Mouse (Mus musculus) frontal cortex, postnatal 36 days (tissue): ENCODE data around the gene Neurl3.

Source experiments
- DNase-seq, 2 experiments: peaks; one replicate each; pipeline ENCODE4 v3.0.0; 2022; ENCODE audit warnings: low spot score in 2 of 2

Neurl3 gene

DNA sequence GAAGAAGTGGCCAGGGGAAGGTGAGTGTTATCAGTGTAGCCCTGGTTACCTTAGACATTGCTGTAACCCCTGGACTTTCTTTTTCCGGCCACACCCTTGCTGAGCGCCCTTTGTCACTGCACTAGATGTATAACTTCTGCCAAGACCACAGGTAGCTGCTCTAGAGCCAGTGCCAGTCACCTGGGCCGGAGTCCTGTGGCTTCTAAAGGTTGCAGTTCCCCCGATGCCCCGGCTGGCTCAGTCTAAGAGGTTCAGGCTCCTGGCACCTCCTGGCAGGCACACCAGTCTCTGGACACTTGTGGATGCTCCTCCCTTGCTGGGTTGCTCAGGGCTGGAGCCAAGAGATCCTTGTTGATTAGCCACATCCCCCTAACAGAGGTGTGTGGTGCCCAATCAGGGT lies at the start of gene Neurl3:
TSS of gene Neurl3 (minus strand) at position 225 of the 400 bp plus-strand sequence.
- DNase-seq, result no peak

DNA sequence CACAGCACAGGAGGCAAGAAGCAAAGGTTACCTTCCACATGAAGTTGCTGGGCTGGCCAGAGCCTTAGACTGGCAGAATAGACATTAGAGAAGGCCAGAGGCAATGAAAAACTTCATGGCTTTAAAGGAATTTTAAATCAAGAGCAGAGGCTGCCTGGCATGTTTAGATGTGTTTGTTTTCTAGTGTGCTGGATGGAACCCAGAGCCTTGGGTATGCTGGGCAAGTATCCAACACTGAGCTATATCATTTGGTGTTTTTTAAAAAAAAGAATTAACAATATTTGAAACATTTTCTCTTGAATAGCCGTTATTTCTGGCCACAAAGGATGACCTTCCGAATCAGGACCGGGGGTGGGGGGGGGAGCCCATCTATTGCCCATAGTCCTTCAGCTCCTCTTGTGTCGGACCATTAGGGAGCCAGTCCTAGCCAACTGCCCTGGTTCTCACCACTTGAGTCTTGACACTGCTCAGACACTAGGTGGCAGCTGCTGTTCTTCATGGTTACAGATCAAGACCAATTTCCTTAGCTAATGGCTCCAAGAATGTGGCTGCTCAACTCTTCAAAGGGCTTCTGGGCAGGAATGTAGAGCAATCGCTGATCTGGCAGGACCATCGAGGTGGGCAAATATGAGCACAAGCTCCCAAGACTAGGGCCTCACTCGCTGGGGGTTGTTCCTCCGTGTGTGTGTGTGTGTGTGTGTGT lies 49.4 kb upstream of the Neurl3 start:
- peak in 1 of 2 experiments; percentile 62 for DNase-seq

DNA sequence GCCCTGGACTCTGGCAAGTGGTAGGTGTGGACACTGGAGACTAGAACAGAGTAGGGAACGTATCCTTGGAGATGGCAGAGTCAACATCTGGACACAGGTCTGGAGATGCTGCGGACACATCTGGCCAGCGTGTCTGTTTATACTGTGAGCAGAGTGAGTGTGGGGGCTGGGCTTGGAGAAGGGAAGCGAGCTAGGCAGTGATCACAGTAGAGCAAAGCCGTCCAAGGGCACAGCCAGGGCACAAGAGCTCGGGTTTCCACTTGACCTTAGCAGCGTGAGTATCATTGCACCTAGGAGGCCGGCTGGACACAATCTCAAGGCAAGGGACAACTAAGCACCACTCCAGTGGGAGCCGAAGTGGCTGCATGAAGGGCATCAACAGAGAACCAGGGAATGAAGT lies 48.6 kb upstream of the Neurl3 start:
- no peak for DNase-seq

DNA sequence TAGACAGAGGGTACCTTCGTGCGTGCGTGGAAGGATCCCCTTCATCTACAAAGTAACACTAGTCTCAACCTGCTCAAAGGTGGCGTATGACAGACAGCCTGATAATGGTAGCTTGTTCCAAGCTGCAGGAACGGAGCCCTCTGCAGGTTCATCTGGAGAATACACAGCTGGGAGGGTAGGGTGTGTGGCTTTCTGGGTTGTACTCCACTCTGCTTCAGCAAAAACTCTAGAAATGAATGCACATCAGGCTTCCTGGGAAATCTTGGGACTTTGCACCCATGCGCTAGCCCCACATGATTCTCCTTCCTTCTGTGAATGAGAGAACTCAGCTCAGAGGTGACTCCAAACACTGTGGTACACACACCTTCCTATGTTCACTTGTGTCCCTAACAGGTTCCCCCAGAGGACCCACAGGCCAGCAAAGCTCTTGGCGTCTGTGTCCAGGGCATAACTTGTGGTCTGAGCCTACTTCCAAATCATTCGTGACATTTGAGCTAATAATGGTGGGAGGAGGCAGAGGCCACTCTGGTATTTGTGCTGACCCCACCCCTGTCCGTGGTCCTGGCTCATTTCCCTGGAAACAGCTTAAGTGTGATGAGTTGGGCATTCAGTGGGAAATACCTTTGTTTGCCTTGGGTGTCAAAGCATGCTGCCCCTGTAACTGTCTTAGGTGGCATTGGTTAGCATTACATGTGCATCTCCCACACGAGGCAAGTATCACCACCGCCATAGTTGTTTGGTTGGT lies 47.5 kb upstream of the Neurl3 start:
- DNase-seq, result no peak

DNA sequence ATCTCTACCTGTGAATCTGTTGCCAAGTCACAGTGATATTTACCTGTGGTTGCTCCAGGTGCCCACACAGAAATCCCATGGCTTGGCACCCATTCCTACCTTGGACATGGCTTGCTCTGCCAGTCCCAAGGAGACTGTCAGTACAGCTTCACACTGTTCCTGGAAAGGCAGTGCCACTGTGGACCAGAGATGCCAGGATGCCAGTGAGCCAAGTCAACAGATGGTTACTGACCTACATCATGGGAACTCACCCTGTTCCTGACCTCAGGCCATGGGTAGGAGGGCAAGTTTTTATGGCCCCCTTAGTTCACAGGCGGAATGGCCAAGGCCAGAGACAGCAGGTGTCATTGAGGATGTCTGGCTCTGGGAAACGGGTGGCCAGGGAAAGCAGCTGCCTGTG lies 46.7 kb upstream of the Neurl3 start:
- DNase-seq, result no peak

DNA sequence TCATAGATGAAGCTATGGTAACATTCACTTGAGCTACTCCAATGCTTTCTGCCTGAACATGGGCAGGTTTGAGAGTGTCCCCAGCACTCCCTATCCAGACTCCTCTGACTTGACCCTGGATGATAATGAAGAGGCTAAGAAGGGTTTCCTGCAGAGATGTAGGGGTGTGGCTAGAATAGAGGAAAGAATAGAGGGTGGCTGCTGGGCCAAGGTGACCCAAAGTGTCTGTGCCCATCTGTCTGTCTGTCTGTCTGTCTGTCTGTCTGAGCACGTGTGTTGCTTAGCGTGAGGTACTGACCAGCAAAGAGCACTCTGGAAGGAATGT lies 41.3 kb upstream of the Neurl3 start:
- no peak for DNase-seq

DNA sequence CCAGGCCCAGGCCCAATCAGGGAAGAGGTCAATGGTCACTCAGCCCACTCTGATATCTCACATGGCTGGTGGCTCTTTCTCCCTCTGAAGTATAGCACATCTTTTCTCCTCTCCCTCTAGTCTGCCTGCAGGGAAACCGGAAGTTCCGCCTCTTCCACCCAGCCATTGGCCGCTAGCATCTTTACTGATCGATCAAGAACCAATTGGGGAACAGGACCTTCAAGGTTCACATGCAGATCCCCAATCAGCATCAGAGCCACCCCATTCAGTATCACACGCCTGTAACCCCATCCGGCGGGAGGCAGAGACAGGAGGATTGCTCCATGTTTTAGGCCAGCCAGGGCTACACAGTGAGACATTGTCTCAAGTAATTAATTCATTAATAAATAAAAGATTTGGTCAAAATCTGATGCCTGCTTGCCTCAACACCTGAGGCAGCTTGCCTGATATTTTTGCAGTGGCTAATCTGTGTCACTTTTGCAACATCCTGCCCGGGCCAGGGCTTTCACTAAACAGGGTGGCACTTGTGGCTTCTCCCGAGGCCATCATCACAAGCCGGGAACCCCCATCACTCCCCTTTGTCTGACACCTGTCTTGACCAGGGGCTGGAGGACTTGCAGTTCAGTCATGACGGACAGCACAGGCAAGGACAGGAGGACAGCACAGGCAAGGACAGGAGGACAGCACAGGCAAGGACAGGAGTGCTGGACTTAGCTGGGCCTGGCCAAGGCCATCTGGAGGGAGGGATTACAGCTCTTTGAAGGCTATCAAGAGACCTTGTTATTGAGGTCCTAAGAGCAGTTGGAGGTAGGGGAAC lies 40.7 kb upstream of the Neurl3 start:
- no peak for DNase-seq

DNA sequence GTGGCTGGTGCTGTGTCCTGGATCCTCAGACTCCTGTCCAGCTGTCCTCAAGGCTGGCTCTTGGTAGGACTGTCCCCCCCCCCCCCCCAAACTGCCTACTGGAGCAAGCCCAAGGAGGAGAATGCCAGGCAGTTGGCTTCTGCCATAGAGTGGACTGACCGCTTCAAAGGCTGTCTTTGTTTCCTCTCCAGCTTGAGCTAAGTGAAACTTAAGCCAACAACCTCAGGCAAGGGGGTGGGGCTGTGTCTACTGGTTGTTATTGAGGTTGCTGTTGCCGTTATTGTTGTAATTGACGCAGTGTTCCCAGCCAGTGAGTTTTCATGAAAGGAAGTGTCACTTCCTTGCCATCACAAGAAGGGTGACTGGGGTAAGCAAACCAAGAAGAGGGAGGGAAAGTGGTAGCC lies 35.0 kb upstream of the Neurl3 start:
- peak; percentile 34 to 45 for DNase-seq

DNA sequence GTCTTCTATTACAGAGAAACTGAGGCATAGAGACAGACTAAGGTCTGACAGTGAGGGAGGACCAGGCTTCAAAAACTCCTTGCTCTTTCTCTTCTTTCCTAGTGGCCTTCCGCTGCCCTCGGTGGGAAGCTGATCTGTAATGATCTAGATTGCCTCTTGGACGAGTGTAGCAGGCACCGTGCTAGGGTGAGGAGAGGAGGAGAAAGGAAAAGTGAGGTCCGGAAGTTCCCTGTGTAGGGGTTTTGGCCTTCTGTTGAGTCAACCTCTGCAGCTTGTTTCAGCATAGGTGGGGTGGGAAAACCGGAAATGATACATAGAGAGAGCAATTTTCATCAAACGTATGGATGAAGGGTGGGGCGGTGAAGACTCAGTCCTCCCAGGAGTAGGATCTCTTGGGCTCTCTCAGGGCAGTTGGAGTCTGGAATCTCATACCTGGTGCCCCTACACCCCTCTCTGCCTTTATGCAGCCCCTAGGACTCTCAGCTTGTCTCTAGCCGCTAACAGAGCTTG lies 34.5 kb upstream of the Neurl3 start:
- DNase-seq, result no peak

DNA sequence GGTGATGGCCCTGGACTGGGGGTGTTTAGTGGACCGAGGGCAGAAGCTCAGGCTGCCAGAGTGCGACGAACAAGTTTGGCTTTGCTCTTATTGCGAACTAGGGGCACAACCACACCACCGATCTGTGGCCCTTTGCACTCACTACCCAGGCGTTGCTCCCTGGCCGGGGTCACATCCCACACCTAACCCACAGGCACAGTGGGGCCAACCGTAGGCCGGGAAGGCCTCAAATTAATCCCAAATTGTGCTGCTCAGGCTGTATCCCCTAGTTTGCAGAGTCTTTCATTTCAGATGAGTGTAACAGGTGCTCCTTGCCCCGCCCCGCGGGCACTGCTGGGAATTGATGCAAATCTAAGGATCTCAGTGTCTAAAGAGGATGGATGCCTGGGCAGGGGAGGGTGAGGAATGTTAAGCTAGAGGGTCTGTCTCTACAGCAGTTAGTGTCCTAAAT lies 34.0 kb upstream of the Neurl3 start:
- DNase-seq, result no peak

DNA sequence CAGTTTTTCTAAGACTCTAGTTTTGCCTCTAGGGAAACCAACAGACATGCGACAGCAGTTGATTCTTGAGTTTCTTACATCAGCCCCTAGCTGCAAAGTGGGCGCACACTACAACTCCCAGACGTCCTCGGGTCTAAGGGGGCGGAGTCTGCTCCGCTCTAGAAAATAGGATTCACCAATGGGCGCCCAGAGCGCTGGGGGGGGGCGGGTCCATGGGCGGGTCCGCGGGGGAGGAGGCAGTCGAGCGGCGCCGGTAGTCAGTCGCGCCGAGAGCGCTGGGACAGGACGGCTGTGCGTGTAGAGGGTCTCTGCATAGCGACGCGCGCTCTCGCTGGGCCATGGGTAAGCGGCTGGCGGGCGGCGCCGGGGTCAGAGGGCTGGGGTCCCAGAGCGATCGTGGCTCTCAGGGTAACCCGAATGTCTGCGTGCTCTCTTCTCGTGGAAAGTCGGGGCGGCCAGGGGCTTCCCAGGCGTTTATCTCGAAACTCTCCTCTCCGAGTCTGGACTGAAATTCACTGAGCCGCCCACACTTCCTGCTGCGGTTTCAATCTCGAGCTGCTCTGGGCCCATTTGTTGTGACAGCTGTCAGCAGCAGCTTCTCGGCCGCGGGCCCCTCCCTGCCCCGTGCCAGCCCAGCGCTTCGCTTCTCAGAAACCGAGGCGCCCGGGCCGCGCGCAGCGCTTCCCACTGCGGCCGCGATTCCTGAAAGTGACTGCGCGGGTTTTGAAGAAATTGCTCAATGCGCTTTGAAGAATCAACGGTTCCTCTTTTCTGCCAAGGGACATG lies 33.2 kb upstream of the Neurl3 start, which contains the start of gene Arid5a:
TSS of gene Arid5a (plus strand) at position 239 of the 786 bp plus-strand sequence.
- DNase-seq, result peak; percentile 76 to 84

DNA sequence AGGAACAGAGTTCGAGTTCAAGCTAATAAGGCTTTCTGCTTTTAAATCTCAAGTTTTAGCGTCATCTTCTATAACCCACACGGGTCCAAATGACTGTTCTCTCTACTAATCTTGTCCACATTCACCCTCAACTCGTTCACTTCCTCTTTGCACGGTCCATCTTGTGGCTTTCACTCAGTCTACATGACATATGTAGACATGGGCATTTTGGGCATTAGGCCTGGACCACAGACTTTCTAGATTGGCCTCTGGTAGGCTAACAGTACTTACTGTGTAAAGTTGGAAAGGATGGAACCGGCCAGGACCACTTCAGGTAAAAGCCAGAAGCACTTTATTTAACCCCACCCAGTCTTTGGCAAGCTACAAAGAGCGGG lies 32.6 kb upstream of the Neurl3 start:
- no peak for DNase-seq

DNA sequence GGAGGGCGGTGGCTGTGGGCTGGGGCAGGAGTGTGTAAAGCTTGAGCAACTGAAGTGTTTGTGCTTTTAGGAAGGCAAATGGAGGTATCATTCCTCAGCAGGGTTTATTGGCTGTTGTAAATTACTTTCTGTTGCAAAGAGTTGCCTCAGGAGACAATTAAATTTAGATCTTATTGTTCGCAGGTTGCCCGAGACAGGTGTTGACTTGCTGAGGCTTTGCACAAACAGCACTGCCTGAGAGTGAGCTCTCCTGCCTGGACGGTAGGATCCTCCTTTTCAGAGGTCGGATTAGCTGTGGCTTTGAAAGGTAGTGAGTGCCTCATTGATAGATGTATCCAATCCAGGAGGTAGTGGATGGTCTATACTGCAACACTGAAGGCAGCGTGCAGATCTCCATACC lies 31.6 kb upstream of the Neurl3 start:
- DNase-seq, result no peak

DNA sequence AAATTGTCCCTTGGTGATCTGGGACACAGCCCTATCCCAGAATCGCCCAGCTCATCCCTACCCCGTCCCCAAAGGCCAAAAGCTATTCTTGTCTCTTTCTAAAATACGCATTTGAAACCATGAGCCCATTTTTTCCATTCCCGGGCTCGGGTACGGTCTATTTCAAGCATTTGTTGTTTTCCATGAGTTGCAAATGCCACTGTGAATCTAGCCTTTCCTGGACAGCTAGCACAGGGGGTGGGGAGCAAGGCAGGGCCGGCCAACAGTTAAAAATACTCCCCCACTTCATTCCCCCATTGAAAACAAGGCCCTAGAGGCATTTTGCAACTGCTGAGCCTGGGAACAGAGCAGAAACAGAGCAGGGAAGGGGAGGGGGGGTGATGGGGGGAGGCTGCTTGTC lies 30.3 kb upstream of the Neurl3 start:
- DNase-seq, result no peak

DNA sequence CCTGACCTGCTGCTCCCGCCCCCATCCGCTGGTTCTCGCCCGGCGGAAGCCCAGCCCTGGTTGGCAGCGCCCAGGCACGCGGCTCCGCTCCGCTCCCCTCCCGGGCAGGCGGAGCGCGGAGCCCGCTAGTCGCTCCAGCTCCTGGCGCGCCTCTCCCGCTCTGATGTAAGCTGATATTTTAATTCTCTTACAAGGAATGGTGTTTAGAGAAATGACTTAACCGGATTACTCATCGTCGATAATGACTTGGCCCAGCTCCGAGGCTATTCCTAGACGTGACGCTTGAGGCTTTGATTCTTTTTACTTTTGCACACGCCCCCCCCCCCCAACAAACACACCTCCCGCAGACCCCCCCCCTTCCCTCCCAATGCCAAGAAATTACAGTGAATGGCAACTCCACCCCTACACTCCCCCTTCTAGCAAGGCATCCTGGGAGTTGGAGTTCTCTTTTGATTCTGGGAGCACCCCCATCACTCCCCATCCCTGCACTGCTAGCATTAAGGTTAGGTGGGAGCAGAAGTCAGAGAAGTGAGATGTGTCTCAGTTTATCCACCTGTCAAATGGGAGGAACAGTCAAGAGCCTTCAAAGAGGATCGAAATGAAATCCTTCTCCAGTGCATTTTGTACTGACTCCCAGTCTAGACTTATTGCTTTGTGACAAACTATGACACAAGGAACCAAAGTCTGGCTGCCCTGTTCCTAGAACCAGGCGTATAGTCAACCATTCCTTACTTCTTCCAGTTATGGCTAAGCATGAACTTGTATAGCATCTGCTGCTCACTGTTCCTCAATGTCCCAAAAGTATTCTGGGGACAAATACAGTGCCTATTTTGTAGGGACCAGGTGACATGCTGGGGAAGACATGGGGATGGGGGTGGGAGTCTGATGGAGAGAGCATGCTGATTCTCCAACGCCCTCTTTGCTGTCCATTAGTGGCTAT lies 29.2 kb upstream of the Neurl3 start:
- DNase-seq, result peak; percentile 75 to 88

DNA sequence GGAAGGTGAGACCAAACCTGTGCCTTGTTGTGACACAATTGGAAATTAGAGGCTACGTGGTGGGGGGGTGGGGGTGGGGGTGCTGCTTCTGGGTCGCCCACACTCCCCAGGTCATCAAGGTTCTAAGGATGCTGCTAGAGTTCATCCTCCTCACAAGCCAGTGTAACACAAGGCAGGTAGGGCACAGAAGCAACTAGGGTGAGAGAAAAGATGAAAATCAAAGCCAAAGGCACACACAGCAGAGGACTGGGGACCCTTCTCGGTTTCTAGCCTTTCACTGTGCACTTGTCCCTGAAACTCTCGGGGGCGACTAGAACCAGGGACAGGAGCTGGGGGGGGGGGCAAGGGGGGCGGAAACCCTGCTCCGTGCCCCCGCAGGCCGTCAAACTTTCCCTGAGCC lies 28.5 kb upstream of the Neurl3 start:
- DNase-seq, result no peak

DNA sequence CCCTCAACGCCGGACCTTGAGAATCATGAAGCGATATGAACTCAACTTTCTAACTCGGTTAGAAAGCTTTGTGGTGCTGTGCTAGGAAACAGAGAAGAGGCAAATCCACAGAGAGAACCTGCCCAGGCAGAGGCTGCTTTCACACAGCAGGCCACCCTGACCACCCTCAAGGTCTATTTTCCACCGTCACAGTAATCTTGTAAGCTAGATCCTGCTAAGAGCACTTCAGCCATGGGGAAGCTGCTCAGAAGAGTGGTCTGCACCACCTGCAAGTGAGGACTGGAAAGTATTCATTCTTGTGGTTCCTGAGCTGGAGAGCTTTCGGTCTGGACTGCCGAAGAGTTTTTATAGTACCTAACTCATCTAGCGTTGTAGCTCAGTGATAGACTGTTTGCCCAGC lies 27.8 kb upstream of the Neurl3 start:
- DNase-seq, result no peak

DNA sequence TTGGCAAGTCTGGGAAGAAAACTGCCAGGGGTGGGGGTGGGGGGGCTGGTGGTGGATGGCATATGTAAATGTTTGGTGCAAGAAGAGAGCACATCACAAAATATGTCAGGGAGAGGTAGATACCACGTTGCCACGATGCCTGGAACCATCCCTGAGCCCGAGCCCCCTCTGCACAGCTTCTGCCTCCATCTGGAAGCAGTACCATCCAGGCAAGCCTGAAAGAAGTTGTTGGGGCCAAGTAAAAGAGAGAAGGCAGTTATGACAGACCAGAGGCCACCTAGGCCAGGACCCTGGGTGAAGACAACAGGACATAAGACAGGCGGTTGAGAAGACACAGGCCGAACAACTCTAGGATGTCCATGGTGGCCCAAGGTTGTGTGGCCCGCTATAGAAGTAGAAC lies 26.0 kb upstream of the Neurl3 start:
- no peak for DNase-seq

DNA sequence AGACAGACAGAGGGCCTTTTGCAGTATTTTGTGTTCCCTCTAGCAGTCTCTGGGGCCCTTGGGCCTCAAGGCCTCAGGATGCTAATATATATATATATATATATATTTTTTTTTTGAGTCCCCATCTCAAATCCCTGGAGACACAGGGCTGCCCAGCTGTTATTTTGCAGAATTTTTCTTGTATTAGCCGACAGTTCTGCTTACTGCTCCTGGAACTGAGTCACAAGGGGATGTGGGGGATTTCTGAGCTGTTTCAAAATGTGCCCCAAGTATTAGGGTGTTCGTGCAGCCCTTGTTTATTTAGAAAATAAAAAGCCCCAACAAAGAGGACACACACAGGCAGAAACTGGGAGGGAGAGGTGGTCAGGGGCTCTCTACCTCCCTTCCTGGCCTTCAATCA lies 25.2 kb upstream of the Neurl3 start:
- DNase-seq, result no peak

DNA sequence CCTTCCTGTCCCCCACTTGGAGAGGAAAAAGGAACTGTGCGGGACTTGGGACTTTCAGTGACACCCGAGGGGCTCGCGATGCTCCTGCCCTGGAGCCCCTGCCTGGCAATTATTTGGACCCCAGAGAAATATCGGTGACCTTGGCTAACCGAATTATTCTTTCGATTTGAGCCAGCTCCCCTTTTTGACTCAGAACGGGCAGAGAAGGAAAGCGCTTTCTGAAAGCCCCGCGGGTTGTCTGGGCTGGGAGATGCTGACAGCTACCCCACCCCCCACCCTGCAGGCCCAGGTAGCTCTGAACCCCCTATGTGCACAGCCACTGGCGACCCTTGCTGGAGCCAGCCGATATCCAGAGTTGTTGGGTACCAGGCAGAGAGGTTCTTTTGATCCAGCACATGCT lies 24.6 kb upstream of the Neurl3 start:
- DNase-seq, result no peak

DNA sequence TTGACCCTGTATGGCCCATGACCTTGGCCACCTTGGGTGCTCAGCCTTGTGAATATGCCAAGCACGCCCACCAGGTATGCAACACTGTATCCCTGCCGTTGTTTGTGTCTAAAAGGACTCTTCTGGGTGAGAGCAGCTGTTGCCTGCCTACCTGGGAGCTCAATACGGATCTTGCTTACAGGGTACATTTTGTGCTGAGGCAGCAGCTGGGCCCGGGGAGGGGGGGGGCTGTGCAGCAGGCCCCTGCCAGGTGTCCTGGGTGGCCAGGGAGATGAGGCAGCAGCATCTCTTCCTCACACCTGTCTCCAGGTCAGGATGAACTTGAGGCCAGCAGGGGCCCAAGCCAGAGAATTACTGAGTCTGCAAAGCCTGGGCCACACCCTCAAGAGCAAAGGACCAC lies 23.6 kb upstream of the Neurl3 start:
- DNase-seq, result no peak
